Mouse (Mus musculus): ENCODE data around the gene Sycp2. TPM values are rescaled to one million over a fixed set of nuclear protein-coding genes. Genes with fewer than 3 reads are reported as not detected.
A peak's percentile ranks its signal among the peaks of the same experiment; 100 is the strongest.
"Not testable (repeated sequence)": the region's sequence is repeated elsewhere in the genome, so short reads cannot be mapped to it uniquely, and the experiment has no call there.

Gene Sycp2
- total RNA-seq, 2 experiments from 2014 or later = not detected

GRCm38 (mm10) chr2:178414261-178415149 is 7.0 kb upstream of the Sycp2 start, which contains the start of the genes Ppp1r3d and Fam217b:
TSS of gene Ppp1r3d (minus strand) at chr2:178414472.
TSS of gene Fam217b (plus strand) at chr2:178414524.
- peak; percentile 57 for ATAC-seq (replicated peaks; ENCODE audit: poor library complexity, severe bottlenecking)

- ATAC-seq (replicated peaks; ENCODE audit: poor library complexity, severe bottlenecking) = no peak
Observed at GRCm38 (mm10) chr2:178413481-178414260, 6.2 kb upstream of the Sycp2 start.

GRCm38 (mm10) chr2:178413081-178413480 is 5.6 kb upstream of the Sycp2 start:
- ATAC-seq (replicated peaks; ENCODE audit: poor library complexity, severe bottlenecking) = no peak

GRCm38 (mm10) chr2:178412598-178412997 is 5.1 kb upstream of the Sycp2 start:
- no peak for ATAC-seq (replicated peaks; ENCODE audit: poor library complexity, severe bottlenecking)

GRCm38 (mm10) chr2:178410286-178410685 is 2.8 kb upstream of the Sycp2 start:
- ATAC-seq (replicated peaks; ENCODE audit: poor library complexity, severe bottlenecking) = no peak

- ATAC-seq (replicated peaks; ENCODE audit: poor library complexity, severe bottlenecking) = peak; percentile 69
Observed at GRCm38 (mm10) chr2:178409024-178409423, 1.5 kb upstream of the Sycp2 start.

- no peak for ATAC-seq (replicated peaks; ENCODE audit: poor library complexity, severe bottlenecking)
Observed at GRCm38 (mm10) chr2:178342597-178342996, 64.9 kb downstream of the Sycp2 start.

- ATAC-seq (replicated peaks; ENCODE audit: poor library complexity, severe bottlenecking) = not testable (repeated sequence)
Observed at GRCm38 (mm10) chr2:178342105-178342504, 65.4 kb downstream of the Sycp2 start.

GRCm38 (mm10) chr2:178339044-178339443 is 68.4 kb downstream of the Sycp2 start:
- ATAC-seq (replicated peaks; ENCODE audit: poor library complexity, severe bottlenecking) = peak; percentile 58

GRCm38 (mm10) chr2:178337878-178338277 is 69.6 kb downstream of the Sycp2 start:
- no peak for ATAC-seq (replicated peaks; ENCODE audit: poor library complexity, severe bottlenecking)

- ATAC-seq (replicated peaks; ENCODE audit: poor library complexity, severe bottlenecking) = no peak
Observed at GRCm38 (mm10) chr2:178329986-178330385, 77.5 kb downstream of the Sycp2 start.

GRCm38 (mm10) chr2:178329551-178329950 is 77.9 kb downstream of the Sycp2 start:
- no peak for ATAC-seq (replicated peaks; ENCODE audit: poor library complexity, severe bottlenecking)

- ATAC-seq (replicated peaks; ENCODE audit: poor library complexity, severe bottlenecking) = peak; percentile 60
Observed at GRCm38 (mm10) chr2:178327466-178328040, 79.9 kb downstream of the Sycp2 start.

GRCm38 (mm10) chr2:178326750-178327465 is 80.6 kb downstream of the Sycp2 start:
- no peak for ATAC-seq (replicated peaks; ENCODE audit: poor library complexity, severe bottlenecking)

- no peak for ATAC-seq (replicated peaks; ENCODE audit: poor library complexity, severe bottlenecking)
Observed at GRCm38 (mm10) chr2:178326067-178326466, 81.4 kb downstream of the Sycp2 start.

GRCm38 (mm10) chr2:178324818-178325217 is 82.7 kb downstream of the Sycp2 start:
- no peak for ATAC-seq (replicated peaks; ENCODE audit: poor library complexity, severe bottlenecking)

- ATAC-seq (replicated peaks; ENCODE audit: poor library complexity, severe bottlenecking) = no peak
Observed at GRCm38 (mm10) chr2:178324410-178324809, 83.1 kb downstream of the Sycp2 start.

- no peak for ATAC-seq (replicated peaks; ENCODE audit: poor library complexity, severe bottlenecking)
Observed at GRCm38 (mm10) chr2:178321271-178321670, 86.2 kb downstream of the Sycp2 start.

GRCm38 (mm10) chr2:178319766-178320165 is 87.7 kb downstream of the Sycp2 start:
- no peak for ATAC-seq (replicated peaks; ENCODE audit: poor library complexity, severe bottlenecking)

GRCm38 (mm10) chr2:178316281-178316680 is 91.2 kb downstream of the Sycp2 start:
- no peak for ATAC-seq (replicated peaks; ENCODE audit: poor library complexity, severe bottlenecking)

All from granulocyte monocyte progenitor cell, adult 5-6 weeks (primary cell).